Mouse (Mus musculus): ENCODE results near the gene Wee1.
"Not testable (repeated sequence)": the region's sequence is repeated elsewhere in the genome, so short reads cannot be mapped to it uniquely, and the experiment has no call there.

Gene Wee1

GRCm38 (mm10) chr7:110121516-110122288 lies at the start of gene Wee1:
TSS of gene Wee1 (plus strand) at chr7:110122046.
- DNase-seq (ENCODE audit: extremely low spot score, low read depth, low spot score), result peak; percentile 86

DNA sequence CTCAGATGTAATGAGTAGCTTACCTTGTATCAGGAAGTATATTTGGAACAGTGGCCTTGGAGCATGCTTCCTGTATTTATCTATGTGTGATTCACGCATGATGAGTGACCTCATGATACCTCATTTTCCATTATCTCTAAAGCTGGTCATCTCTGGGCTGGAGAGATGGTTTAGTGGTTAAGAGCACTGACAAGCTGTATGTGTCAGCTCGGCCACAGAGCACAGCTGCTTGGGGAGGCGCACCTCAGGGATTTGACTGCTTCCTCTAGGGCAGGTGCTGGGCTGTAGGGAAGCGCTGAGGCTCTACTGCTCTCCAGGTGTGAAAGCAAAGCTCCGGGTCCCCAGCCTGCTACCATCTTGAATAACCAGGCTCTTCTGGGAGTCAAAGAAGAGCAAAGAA lies 43.7 kb upstream of the Wee1 start:
- DNase-seq (ENCODE audit: extremely low spot score, low read depth, low spot score), result no peak

DNA sequence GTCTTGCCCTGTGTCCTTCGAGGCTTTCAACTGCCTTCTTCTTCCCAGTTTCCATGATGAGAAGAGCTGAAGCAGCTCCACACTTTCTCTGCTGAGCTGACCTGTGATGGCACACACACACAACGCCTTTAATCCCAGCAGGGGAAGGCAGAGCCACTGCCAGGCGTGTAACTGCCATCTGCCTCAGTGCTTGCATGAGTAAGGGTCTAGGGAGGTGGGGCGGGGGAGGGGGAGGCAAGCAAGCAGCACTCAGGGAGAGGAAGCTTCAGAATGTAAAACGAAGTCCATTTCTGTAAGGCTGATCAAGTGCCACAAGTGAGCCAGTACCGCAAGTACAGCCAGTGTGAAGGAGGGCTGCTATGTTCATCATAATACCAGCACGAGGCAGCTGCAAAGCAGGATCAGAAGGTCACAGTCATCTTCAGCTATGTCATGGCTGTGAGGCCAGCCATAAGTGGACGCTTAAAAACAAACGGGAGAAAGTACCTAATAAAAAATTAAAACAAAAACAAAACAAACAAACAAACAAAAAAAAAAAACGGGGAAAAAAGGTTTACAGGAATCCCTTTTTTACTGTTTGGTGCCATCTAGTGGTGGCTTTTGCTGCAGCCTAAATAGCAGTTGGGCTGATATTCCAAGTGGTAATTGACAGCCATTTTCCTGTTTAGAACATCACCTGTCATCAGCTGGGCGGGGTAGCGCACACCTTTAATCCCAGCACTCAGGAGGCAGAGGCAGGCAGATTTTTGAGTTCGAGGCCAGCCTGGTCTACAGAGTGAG lies 38.3 kb upstream of the Wee1 start:
- DNase-seq (ENCODE audit: extremely low spot score, low read depth, low spot score), result no peak

DNA sequence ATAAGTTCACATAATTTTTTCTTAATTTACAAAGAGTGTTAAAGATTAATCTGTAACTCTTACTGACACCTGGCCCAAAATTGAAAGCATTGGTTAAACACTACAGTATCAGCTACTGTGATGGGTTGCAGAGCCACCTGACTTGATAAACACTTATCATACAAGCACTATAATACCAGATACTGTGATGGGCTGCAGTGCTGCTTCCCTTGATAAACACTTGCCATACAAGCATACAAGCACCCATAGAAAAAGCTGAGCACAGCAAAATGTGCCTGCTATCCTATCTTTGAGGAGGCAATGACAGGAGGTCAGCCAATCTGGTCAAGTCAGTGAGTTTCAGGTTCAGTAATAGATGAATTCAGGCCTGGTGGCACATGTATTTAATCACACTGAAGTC lies 36.6 kb upstream of the Wee1 start:
- no peak for DNase-seq (ENCODE audit: extremely low spot score, low read depth, low spot score)

DNA sequence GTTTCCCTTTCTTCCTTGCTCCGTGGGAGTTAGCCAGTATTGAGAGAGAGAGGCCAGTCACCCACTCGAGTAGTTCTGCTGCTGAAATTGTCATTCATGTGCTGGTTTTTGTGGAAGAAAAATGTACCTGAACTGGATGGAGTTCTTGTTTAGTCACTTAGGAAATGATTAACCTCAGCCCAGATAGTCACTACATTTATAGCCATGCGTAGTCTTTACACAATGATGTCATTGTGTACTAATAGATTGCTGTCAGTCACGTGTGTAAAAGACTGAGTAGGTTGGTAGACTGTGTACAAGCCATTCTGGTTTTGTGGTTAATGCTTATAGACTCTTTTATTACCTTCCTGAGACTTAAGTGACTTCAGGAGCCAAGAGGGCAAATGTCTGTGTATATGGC lies 33.9 kb upstream of the Wee1 start:
- DNase-seq (ENCODE audit: extremely low spot score, low read depth, low spot score), result no peak

DNA sequence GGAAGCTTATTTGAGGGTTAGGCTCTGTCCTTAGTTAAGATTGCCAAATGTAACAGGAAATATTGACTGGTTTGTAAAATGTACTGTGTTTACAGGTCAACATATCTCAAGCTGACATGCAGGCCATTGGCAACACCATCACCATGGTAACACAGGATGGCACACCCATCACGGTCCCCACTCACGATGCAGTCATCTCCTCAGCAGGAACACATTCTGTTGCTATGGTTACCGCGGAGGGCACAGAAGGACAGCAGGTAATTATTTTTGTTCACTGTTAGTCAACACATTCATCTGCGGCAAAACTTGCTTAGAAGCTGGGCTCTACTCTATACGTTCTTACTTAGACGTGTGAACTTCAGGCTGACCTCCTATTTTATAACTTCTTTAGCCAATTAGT lies 30.2 kb upstream of the Wee1 start:
- DNase-seq (ENCODE audit: extremely low spot score, low read depth, low spot score), result no peak

GRCm38 (mm10) chr7:110096332-110096731 lies 25.5 kb upstream of the Wee1 start:
- no peak for DNase-seq (ENCODE audit: extremely low spot score, low read depth, low spot score)

GRCm38 (mm10) chr7:110097106-110097793 lies 24.6 kb upstream of the Wee1 start:
- DNase-seq (ENCODE audit: extremely low spot score, low read depth, low spot score), result no peak

DNA sequence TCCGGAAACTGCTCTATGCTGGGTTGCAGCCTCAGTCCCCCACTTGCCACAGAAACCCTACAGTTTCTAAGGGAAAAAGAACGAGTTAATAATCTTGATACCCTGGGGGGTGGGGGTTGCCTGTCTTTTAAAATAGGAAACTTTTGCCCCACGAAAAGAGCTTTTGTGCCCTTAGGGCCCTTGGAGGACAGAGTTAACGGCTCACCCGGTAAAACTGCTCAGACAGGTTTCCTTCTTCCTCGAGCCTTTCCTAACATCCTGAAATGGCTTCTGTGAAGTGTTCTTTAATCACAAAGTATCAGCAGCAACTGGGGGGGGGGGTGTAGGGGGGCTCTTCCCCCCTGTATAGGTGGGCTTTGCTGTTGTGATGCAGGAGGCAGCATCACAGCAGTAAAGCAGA lies 21.0 kb upstream of the Wee1 start:
- DNase-seq (ENCODE audit: extremely low spot score, low read depth, low spot score), result no peak

- no peak for DNase-seq (ENCODE audit: extremely low spot score, low read depth, low spot score)
These were observed 20.6 kb upstream of the Wee1 start for GRCm38 (mm10) chr7:110101266-110101665.

DNA sequence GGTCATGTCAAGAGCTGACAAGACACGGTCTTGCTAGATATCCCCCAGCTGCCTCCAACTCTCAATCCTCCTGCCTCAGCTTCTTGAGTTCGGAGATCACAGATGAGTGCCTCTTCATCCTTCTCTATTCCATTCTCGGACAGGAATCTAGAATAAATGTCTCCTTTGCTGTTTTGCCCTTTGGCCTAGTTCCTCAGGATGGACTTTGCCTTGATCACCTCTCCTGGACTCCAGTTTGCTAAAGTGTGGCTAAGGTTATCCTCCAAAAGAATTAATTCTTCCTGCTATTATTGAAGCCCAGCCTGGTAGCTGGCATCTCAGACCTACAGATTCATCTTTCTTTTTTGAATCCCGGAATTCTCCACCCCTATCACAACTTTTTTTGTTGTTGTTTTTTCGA lies 16.8 kb upstream of the Wee1 start:
- DNase-seq (ENCODE audit: extremely low spot score, low read depth, low spot score), result no peak

DNA sequence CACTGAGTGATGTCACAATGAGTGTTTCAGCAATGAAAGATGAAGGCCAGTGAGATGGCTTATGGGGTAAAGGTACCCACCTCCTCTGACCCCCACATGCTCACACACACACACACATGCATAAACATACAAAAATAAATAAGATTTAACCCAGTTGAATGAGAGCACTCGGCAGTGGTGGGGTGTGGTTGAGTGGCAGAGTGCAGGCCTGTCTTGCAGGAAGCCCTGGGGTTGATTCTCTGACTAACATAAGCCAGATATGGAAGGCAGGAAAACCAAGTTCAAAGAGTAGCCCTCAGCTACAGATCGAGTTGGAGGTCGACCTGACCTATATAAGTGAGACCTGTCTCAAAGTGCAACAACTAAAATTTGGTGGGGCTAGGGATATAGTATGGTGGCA lies 15.2 kb upstream of the Wee1 start:
- no peak for DNase-seq (ENCODE audit: extremely low spot score, low read depth, low spot score)

GRCm38 (mm10) chr7:110108524-110108923 lies 13.3 kb upstream of the Wee1 start:
- DNase-seq (ENCODE audit: extremely low spot score, low read depth, low spot score), result not testable (repeated sequence)

GRCm38 (mm10) chr7:110108967-110109610 lies 12.8 kb upstream of the Wee1 start:
- DNase-seq (ENCODE audit: extremely low spot score, low read depth, low spot score), result no peak

DNA sequence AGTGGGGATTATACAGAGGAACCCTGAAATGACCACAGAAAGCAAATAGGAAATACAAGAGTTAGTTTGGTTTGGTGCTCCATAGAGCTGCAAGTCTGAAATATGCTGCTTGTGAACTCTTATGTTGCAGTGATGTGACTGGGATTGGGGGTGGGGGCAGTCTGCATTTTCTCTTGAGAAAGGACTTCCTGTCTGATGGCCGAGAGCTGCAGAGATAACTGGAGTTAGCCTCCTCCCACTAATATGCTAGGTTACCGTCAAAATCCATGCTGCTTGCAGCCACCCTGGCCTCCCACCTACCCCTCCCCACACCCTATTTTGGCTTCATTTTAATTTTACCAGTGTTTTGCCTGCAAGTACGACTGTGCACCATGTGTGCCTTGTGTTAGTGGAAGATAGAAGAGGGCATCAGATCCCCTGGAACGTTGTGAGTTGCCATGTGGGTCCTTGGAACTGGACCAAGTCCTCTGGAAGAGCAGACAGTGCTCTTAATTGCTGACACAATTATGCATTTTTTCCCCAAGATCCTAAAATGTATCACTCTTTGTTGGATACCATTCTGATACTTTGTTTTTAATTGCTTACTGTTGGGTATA lies 11.7 kb upstream of the Wee1 start:
- DNase-seq (ENCODE audit: extremely low spot score, low read depth, low spot score), result no peak

- no peak for DNase-seq (ENCODE audit: extremely low spot score, low read depth, low spot score)
These were observed 7.1 kb upstream of the Wee1 start for GRCm38 (mm10) chr7:110114699-110115098.

DNA sequence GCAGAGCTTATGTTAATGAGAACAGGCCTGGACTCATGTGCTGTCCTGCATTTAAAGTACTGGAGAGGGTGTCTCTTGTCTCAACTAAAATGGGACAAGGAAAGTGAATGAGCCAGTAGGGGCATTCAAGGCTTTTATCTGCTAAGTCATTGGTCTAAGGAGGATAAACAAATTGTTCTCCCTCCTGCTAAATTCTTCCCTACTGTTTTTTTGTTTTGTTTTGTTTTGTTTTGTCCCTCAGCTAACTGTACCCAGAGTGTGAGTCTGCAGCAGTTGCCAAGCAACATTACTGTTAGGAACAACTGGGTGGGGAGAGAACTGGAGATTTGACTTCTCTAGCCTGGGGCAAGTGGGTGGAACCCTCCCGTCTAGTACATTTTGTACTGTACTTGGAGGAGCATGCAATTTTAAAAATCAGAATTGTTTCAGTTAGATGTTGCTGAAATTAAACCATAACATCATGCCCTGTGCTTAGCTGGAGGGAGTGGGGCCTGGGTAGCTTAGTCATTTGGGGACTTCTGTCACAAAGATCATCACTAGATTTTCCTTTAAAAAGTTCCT lies 5.0 kb upstream of the Wee1 start:
- no peak for DNase-seq (ENCODE audit: extremely low spot score, low read depth, low spot score)

GRCm38 (mm10) chr7:110118448-110118847 lies 3.4 kb upstream of the Wee1 start:
- DNase-seq (ENCODE audit: extremely low spot score, low read depth, low spot score), result no peak

DNA sequence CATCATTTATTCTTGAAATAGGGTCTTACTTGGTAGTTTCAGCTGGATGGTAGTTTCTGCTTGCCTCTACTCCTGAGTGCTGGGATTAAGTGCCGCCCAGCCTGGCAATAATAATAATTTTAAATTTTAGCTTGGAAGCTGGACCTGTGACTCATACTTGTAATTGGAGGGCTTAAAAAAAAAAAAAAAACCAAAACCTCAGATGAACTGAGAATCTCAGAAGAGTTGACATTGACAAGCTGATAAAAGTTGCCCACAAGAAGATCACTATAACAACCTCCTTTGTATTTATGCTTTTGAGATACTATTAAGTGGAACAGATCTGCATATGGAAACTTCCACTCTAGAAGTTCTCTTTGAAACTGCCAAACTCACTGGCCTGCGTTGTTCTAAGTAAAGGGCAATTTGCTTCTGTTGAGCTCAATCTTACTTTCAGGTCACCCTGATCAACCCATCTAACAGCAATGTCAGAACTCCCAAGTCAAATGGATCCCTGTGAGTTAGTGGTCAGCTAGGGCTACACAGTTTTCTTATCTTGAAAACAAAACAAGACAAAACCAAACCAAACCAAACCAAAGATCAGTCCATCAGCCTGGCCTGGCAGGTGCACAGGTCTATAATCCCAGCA lies 1.6 kb upstream of the Wee1 start:
- no peak for DNase-seq (ENCODE audit: extremely low spot score, low read depth, low spot score)

DNA sequence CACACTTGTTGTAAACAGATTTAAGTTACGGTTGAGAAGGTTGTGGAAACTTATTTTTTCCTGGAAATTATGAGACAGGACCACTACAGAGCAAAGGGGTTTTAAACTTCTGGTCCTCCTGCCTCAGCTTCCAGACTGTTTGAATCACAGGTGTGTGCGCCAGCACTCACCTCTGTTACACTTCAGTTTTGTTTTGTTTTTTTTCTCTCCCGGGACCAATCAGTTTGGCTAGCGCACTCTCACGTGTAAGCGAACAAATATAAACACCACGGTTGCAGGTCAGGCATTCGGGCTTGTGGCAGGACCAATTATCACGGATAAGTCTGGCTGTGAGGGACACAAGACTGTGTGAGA lies 707 bp upstream of the Wee1 start:
- DNase-seq (ENCODE audit: extremely low spot score, low read depth, low spot score), result no peak

DNA sequence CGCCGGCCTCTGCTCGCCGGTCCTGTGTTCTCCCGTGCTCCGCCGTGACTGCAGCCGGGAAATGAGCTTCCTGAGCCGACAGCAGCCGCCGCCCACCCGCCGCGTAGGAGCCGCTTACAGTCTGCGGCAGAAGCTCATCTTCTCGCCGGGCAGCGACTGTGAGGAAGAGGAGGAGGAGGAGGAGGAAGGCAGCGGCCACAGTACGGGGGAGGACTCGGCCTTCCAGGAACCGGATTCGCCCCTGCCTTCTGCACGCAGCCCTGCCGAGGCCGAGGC lies 381 bp downstream of the Wee1 start:
- no peak for DNase-seq (ENCODE audit: extremely low spot score, low read depth, low spot score)

Measured in hindlimb bud, embryonic 11.5 days (tissue).